Mouse (Mus musculus) spleen, adult 2 months (tissue): Measurements from ENCODE around the gene Calm2.

ENCODE experiments used
- CTCF ChIP-seq: fragments of 200-500 bp; IDR thresholded peaks from 2 replicates; pipeline ENCODE4 v1.5.1; 2011; ENCODE audit warnings: mild to moderate bottlenecking, inconsistent platforms; ENCODE audit not compliant: insufficient read depth, insufficient read length, insufficient replicate concordance; ENCODE audit errors: extremely low read depth
- POLR2A ChIP-seq: fragments of 200-500 bp; IDR thresholded peaks from 2 replicates; pipeline ENCODE4 v1.6.1; 2011; ENCODE audit warnings: low read depth, low read length, inconsistent platforms

DNA sequence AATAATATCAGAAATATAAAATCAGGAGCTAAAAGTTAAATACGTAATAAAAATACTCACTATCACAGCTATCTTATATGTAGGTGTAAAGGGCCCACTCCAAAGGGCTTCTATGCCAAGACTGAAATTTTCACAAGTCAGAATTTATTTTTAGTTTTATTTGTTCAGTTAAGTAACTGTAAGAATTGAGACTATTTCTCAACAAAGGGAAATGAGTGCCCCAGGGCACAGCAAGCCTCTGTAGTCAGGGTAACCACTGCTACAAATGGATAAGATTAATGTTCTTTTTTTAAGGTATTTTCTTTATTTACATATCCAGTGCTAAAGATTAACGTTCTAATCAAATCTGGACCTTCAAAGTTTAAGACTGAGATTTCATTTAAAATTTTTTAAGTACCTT, 7.3 kb downstream of the Calm2 start:
- no peak for TF ChIP-seq POLR2A
- no peak for TF ChIP-seq CTCF
